Mouse (Mus musculus) cerebellum, postnatal 25 days (tissue): ENCODE measurements around the gene Il27ra.

Source experiments
- DNase-seq, 2 experiments: peaks; one replicate each; pipeline ENCODE4 v3.0.0; 2021; ENCODE audit warnings: mixed read lengths in 2 of 2

Il27ra gene

DNA sequence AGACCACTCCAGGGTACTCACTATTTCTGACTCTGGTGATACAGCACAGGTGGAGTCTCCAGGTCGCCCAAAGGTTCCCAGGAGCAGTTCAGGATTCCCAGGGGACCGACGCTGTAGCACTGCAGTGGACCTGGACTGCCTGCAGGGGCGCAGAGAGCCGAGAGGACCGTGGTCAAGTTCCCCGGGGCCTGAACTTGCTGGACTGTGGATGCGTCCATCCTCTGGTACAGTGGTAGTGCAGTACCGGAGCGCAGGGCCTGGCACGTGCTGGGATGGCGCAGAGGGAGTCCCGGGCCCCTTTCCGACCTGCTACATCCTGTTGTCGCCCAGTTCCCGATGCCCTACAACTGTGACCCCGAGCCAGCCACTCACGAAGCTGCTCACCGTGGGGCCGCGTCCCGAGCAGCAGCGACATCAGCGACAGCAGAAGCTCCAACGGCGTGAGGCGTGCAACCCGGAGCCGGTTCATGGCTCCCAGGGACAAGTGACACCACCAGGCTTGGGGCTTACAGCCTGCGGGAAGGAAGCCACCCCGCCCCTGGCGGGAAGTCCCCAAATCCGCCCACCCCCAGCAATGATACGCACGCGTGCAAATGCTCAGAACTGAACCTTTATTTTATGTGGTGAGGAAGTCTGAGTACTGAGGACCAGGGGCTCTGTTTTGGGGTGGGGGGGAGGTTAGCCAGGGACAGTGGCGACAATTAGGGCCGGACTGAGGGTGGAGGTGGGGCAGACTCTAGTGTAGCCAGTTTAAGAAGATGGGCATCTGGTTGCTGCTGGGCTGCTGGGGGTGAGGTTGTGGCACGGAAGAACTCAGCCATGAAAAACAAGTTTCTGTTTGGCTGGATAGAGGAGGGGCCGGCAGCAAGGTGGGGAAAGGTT is at the start of gene Il27ra:
Il27ra (minus strand) TSS at position 524 of the 882 bp plus-strand sequence.
- DNase-seq, result peak; percentile 49 to 64

DNA sequence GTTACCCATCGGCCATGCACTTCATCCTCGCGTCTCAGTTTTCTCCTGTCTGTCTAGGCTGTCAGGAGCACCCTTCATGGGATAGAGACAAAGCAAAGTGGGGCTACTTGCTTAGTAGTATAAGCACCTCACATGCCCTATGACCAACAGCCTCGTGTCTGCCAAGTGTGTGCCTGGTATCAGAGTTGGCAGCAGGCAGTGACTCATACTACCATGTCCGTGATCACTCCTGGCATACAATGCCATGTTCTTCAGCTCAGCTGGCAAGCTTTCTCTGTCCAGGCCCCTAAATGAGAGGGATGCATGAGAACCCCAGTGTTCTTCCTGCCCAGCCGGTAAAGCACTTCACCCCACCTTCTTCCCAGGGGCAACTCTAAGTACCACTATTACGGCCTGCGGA is 48.2 kb upstream of the Il27ra start:
- DNase-seq, result peak in 1 of 2 experiments; percentile 6

DNA sequence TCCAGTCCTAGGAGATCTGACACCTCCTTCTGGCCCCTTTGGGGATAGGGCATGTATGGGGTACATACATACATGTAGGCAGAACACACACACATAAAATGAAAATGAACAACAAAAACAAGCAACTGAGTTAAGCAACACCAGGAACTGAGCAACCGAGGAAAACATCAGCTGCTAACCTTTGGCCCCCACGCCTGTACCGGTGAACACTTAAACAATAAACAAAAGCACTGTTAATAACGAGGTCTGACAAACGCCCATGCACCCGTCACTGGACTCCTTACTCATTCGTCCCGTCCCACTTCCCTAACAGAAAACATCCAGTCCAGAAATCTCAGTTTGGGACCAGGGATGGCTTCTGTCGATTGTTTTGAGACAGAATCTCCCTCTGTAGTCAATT is 46.9 kb upstream of the Il27ra start:
- DNase-seq, result no peak

DNA sequence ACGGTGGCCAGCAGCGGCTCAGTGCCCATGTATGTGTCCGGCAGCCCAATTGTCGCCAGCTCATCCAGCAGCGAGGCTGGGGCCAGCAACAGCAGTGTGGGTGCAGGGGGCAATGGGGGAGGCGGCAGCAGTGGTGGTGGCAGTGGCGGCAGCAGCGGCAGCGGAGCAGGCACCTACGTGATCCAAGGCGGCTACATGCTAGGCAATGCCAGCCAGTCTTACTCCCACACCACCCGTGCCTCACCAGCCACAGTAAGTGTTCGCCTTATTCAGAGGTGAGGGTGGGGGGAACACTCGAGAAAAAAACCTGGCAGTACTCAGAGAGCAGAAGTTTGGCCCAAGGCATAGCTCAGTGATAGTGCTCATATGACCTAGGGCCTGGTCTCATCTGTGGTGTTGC is 45.4 kb upstream of the Il27ra start:
- DNase-seq, result peak in 1 of 2 experiments; percentile 3

DNA sequence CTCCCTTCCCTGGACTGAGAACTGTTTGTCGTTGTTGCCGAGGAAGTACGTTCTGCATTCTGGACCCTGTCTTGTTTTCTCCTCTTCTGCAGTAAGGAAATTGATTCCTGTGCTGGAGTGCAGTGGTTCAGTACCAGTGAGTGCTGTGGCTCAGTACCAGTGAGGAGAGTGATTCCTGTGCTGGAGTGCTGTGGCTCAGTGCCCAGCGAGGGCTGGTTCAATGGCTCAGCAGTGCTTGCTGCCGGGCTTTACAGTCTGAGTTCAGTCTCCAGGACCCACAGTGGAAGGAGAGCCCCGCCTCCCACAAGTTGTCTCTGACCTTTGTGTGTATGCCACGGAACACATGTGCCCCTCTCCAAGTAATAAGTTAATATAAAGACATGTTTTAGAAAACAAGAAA is 44.8 kb upstream of the Il27ra start:
- DNase-seq, result no peak

DNA sequence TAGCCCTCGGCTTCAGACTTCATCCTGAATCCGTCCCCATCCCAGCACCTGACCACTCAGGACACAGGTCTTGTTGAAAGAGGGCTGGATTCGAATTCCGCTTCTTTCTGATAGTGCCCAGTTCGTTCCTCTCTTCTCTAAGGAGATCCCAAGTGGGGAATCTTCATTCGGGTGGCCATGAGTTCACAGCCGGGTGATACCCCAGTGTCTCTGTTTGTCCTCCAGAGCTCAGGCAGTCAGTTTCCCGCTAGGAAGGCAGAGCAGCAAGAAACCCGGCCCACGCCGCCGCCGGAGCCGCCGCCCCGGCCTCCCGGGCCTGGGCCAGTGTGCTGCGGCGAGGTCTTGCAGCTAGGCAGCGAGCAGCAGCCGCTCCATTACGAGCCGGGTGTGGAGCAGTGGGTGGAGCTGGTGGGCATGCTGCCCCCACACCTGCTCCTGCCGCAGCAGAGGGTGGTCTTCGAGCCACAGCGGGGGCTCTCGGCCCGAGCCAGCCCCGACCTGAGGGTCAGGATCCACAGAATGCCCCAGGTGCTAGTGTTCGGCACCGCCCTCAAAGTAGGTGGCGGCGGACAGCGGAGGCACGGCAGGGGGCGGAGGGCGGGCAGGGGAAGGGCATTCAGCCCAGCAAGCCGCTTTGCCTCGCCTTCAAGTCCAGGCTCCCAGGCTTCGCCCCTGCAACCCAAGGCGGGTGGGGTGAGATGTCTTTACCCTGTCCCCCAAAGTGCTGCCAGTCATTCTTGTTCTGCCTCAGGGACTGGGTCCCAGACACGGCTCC is 42.1 kb upstream of the Il27ra start:
- DNase-seq, result no peak

DNA sequence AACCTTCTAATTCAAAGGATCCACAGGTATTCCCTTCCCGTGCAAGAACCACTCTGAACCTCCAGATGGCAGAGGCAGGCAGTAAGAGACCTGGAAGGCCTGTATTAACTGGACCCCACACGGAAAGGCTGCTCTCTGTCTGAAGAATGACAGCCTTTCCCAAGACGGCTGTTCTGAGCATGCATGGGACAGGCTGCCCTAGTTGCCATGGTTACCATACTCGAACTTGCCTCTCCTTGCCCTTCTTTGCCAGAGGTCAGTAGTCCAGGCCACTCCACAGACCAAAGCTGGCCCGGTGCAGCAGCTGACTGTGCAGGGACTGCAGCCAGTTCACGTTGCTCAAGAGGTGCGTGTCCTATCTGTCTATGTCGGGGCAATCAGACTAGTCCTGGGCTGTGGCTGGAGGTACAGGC is 41.4 kb upstream of the Il27ra start:
- DNase-seq, result no peak

DNA sequence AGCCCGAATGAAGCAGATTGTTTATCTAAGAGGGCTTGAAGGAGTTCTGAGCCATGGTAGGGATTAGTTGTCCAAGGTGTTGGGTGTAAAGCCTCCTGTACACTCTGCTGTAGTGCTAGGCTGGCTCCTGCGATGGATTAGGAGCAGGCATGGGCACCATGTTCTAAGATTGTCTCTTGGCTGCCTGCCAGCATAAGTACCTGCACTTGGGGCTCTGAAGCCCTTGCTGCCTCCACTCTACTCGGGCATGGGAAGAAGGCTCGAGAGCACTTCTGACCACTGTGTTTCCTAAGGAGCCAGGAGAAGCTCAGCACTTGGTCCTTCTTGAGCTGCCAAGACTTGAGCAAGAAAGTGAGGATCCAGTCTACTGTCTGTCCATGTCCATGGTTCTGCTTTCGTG is 36.8 kb upstream of the Il27ra start:
- no peak for DNase-seq

DNA sequence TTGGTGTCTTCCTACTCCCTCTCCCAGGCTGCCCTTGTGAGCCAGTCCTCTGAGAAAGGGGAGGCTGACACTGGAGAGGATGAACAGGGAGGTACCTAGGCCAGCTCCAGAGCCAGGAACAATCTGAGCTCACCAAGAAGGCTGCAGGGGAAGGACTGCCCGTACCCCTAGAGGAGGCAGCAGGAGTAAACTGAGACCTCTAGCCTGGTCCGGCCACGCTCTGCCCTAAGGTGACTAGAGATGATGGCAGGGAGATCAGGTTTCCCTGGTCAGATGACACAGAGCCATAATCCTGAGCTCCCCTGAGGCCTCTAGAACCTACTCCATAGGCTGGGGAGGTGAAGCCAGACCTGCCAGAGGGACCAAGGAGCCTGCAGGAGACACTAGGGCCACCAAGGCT is 34.5 kb upstream of the Il27ra start:
- DNase-seq, result no peak

DNA sequence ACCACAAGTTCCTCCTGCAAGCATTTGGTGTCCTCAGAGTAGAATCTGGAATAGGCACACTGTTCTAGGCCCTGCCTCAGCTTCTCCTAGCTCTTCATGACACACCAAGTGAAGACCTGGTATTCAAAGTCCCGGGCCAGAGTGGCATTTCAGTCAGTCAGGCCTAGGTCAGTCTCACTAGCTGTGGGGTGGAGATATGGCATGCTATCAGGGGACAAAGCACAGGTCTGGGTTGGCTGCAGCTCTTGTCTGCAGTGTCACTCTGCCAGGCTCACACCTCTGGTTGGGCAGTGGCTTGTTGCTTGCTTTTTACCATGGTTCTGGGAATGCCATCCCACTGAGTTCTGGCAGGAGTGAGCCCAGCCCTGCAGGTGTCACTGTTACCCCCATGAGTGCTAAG is 34.0 kb upstream of the Il27ra start:
- peak in 1 of 2 experiments; percentile 3 for DNase-seq

DNA sequence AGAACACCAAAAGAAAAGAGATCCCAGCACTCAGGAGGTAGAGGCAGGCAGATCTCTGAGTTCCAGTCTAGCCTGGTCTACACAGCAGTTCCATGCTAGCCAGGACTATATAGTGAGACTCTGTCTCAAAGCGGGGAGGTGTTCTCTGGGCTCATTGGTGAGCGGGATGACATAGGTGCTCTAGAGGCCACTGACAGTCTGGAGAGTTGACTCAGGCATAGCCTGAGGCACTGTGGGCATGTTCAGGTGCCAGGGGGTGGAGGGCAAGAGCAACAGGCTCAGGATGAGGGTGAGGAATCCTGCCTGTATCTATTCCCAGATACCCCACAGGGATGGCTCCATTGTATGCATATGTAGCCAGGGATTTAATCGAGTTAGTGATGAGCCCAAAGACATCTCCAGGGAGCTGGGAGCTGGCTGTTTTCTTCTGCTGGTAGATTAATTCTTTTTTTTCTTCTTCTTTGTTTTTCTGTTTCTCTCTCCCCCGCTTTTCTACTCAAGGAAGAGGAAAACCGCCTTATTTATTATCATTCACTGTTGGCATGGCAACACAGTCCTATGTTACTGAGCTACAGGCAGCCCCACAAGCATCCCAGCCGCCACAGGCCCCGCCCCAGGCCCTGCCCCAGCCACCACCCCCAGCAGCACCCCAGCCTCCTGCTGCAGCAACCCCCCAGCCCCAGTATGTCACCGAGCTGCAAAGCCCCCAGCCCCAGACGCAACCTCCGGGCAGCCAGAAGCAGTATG is 31.0 kb upstream of the Il27ra start:
- DNase-seq, result no peak

DNA sequence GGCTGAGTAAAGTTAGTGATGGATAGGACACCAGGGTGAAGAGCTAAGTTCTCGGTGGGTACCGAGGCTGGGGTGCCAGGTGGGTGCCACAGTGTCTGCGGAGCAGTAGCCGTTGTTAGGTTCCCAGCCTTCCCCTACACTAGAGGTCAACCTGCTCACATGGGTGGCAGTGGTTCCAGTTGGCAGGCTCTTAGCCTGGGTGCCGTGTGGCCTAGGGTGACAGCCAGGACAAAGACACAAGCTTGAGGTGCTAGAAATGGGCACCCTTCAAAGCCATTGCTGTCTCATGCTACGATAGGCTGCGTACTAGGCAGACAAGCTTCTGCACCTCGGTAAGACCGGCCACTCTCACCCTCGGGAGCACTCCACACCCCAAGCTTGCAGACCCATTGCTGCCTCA is 29.9 kb upstream of the Il27ra start:
- DNase-seq, result peak in 1 of 2 experiments; percentile 6

DNA sequence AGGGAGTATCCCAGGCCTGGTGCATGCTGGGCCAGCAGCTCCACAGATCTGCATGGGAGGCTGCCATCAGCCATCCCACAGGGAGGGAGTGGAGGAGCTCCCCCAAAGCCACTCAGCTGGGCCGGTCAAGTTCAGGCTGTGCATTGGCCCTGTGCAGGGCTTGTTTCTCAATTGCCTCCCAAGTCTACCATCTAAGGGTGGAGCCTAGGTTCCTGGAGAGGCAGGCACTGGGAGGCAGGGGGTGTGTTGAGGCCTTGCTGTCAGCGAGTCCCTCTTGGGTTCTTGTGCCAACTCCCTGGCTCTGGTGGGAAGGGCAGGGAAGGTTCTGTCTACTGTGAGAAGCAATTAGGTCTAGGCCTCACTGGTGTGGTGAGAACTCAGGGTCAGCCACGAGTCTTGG is 29.5 kb upstream of the Il27ra start:
- DNase-seq, result peak in 1 of 2 experiments; percentile 7

DNA sequence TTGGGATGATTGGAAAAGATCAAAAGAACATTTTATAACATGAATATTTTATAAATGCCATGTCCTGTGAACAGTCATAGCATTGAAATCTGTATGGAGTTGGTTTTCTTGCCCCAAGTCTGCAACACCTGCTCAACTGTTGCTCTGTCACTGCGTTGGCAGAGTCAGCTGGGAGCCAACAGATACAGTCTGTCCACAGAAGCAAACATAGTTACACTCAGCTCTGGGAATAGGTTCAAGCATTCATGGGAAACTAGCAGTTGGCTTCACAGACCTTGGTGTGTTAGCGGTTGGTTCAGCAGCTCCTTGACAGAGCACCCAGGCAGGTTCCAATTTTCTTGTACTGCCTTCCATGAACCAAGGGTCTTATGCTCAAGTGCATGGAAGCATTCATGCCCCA is 28.3 kb upstream of the Il27ra start:
- DNase-seq, result peak in 1 of 2 experiments; percentile 22

DNA sequence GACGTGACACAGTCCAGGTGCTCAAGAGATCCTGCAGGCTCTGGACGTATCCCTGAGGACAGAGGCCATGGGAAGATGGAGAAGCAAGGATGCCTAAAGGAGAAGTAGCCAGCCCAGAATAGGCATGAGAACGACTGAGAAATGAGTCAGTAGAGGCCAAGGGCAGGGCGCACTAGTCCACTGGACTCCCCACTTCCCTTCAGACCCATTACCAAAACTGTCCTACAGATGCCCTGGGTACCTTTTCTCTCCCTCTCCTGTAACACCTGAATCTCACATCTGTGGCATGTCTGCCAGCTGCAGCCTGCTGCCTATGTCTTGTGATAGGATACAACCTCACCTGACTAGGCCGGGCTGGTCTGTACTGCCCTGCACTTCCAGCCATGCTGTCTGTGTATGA is 27.9 kb upstream of the Il27ra start:
- peak in 1 of 2 experiments; percentile 5 for DNase-seq

DNA sequence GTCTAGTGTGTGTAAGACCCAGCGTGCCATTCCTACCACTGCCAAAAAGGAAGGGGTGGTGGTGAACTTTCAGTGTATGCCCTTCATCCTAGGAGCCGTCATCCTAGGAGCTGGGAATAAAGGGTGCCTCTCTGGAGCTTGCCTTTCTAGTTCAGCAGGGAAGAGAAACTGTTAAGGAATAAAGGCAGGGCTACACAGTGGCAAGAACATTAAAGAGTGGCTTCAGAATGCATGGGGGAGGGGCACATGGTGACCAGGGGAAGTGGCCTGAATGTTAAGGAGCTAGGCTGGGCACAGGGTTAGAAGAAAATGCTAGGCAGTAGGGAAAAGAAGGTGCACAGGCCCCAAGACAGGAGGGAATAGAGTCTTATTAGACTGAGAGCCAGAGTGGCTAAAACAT is 27.4 kb upstream of the Il27ra start:
- peak in 1 of 2 experiments; percentile 5 for DNase-seq

DNA sequence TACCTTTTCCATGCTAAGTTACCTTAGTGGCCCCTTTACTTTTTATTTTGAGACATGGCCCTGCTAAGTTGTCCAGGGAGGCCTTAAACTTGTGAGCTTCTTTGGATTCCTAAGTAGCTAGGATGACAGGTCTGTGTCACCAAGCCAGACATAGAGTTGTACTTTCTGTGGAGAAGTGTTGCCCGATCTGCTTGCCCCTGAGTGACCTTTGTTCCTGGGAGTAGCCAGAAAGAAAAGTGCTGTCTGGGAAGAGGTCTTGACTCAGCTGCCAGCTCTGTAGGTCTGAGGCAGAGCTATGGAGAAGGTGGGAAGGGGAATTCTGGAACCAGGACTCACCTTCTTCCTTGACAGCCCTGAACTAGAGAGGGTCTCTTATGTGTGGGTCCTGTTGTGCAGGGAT is 26.8 kb upstream of the Il27ra start:
- peak in 1 of 2 experiments; percentile 5 for DNase-seq

DNA sequence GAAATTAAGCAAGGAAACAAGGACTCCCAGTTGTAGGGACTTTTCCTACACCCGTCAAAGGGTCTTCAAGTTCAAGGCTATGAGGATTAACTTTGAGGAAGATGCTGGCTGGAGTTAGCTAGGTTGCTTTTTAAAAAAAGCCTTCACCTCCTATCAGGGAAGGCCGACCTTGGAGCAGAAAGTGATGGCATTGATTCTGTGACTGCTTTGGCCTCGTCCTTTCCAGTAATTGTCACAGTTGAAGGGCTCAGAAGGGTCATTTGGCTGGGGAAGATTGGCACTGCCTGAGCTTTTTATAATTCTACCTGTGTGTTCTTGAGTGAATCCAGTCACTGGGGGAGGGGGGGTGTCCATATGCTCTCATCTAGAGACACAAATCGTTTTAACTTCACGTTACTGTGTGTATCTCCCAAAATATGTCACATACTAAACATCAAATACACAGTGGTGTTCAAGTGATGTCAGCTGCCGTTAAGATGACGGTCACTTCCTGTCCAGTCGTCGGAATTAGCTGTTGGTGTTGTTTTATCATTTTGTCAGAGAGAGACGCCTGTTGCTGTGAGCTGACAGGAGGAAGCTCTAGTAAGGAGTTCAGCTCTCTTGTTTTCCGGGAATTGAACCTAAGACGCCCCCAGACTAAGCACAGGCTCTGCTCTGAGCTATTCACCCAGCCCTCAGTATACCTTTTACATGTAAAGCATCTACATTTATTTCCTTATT is 26.1 kb upstream of the Il27ra start:
- DNase-seq, result no peak

DNA sequence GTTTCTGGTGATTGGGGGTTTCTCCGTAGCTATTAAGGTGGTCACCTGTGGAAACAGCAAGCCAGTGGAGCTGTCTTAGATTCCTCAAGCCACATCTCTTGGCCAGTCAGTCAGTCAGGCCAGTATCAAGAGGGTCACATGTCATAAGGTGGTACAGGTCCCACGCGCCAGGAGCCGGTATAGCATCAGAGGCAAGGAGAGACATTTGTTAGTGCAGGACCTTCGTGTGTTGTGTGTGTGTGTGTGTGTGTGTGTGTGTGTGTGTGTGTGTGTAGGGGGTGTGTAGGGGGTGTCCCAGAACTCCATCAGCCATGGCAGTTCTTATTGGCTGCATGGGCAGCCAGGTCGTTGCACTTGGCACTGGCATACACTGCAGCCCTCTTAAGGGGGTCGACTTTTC is 25.5 kb upstream of the Il27ra start:
- no peak for DNase-seq

DNA sequence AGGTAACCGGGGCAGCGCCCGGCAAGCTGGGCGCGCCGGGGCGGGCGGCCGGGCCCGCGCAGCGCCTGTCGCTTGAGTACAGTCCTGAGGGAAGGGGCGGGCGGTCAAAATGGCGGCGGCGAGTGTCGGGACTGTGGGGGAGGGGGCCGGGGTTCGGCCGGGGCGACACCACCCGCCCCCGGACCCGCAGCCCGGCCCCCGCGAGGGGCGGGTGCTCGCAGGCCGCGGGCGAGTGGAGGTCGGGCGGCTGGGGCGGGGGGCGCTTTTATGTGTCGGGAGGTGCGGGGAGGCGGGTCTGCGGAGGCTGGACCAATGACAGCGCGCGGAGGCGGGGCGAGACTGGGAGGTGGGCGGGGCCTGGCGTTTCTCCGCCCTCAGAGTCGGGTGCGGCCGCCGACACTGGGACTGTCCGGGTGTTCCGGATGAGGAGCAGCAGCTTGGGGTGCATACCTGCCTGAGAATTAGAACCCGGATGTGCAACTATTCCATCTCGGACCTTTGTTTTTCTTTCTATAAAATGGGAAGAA is 24.7 kb upstream of the Il27ra start:
- peak; percentile 97 to 98 for DNase-seq

DNA sequence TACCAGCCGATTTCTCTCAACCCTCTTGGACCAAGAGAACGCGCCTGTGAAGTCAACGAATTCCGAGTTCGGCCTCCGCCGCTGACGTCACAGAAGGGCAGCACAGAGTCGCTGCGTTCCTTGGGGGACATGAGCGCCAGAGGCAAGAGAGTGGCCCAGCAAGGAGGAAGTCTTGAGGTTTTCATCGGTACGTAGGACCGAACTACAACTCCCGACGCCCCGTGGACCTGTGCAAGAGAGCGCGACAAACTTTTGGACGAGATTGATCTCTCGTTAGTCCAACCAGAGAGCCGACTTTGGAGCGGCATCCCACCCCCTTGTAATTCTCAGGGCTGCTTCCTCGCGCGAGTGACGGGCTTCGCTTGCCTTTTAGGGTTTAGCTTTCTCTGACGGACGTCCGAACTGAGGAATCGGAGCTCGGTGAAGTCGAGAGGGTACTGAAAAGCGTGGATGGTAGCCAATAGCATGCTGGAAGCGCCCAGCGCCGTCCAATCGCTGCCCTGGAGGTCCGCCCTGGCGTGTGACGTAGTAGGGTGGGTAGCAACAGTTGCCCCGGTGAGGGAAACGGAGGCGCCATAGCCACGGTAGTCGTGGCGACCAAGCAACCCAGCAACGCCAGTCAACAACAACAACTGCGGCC is 24.0 kb upstream of the Il27ra start, which contains the start of gene Rfx1:
Rfx1 (plus strand) TSS at position 544 of the 640 bp plus-strand sequence.
- peak; percentile 98 for DNase-seq
